Comparison of ENCODE assay signal across 10 mouse cellular contexts in the genomic region with DNA sequence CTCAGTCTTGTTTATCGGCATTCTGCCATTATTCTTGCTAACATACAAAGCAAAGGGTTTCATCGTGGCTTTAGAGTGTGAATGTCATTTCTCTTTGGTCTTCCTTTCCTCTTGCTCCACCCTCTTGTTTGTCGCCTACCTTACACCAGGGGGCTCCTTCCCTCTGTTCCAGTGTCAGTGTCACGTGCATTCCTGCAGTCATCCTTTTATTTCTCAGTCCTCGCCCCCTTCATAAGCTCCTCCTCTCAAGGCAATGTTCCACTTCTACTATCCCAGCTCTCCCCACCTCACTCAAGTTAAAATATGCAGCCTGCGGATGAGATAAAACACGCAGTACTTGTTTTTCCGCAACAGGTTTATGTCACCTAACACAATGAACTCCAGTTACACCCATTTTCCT.
DNase-seq lines count a peak whose midpoint lies in the region; ATAC-seq and TF ChIP-seq lines count a peak whose summit lies in the region.
"Had no signal": no experiment of that assay in that cellular context is flagged by ENCODE, and none has a peak within 500 bp of the region (broad histone marks: within the 10 kb centered on the region; RNA-seq: fewer than 3 reads in every experiment).

No protein-coding gene starts in this region.

- no peaks in the 10 kb centered on the region for H3K36me3 ChIP-seq in heart, postnatal 0 days (replicated peaks; ENCODE audit: control insufficient read depth, insufficient read depth, low read length)
- no peaks in the 10 kb centered on the region for H3K36me3 ChIP-seq in liver, postnatal 0 days (replicated peaks; ENCODE audit: insufficient read depth, low read length)
- H3K36me3 ChIP-seq in liver, embryonic 11.5 days (ENCODE audit: control insufficient read depth, insufficient read depth, low read length), result no peaks in the 10 kb centered on the region
- no peaks in the 10 kb centered on the region for H3K36me3 ChIP-seq in midbrain, embryonic 13.5 days
- H3K36me3 ChIP-seq: lung, embryonic 15.5 days; neural tube, embryonic 15.5 days had no signal

- no peak overlapping the region for H3K27ac ChIP-seq in heart, postnatal 0 days (ENCODE audit: low read depth)
- H3K27ac ChIP-seq in liver, postnatal 0 days (ENCODE audit: low read depth), result no peak overlapping the region
- no peak overlapping the region for H3K27ac ChIP-seq in liver, embryonic 11.5 days (ENCODE audit: low read depth, low read length)
- no peak overlapping the region for H3K27ac ChIP-seq in midbrain, embryonic 13.5 days
- H3K27ac ChIP-seq: lung, embryonic 15.5 days; neural tube, embryonic 15.5 days had no signal

- H3K4me2 ChIP-seq in heart, postnatal 0 days (ENCODE audit: low read depth, low read length), result no peak overlapping the region
- no peak overlapping the region for H3K4me2 ChIP-seq in liver, postnatal 0 days (ENCODE audit: low read depth, low read length)
- H3K4me2 ChIP-seq in liver, embryonic 11.5 days, result no peak overlapping the region
- H3K4me2 ChIP-seq in midbrain, embryonic 13.5 days (replicated peaks), result peak overlapping the region; percentile 31
- H3K4me2 ChIP-seq: lung, embryonic 15.5 days; neural tube, embryonic 15.5 days had no signal

- TF ChIP-seq CTCF in heart, postnatal 0 days (IDR thresholded peaks at IDR 0.05; ENCODE audit: low read depth), result peak; percentile 45
- 0 out of 2 replicates have a peak, but pooled peaks have one; percentile 19 for TF ChIP-seq CTCF in liver, postnatal 0 days (IDR thresholded peaks at IDR 0.05; ENCODE audit: low read depth)
- no peak for TF ChIP-seq CTCF in lung, adult 2 months (IDR thresholded peaks at IDR 0.05; ENCODE audit: insufficient read depth, low read length)

- no peak; the same call in 1 of the 2 replicates for ATAC-seq in heart, postnatal 0 days (ENCODE audit: insufficient read depth, low read depth)
- ATAC-seq in liver, postnatal 0 days, result no peak
- ATAC-seq in liver, embryonic 11.5 days (replicated peaks; ENCODE audit: low FRiP score), result no peak
- peak; percentile 48; the same call in 1 of the 2 replicates for ATAC-seq in midbrain, embryonic 13.5 days

- no peak for TF ChIP-seq POLR2A in lung, adult 2 months (IDR thresholded peaks at IDR 0.05; ENCODE audit: borderline replicate concordance, extremely low read depth, low read depth, low read length)

- 34% methylated on average over 8 of the region's 8 CpGs for WGBS in heart, postnatal 0 days
- WGBS in liver, postnatal 0 days (ENCODE audit: insufficient replicate concordance), result 37% methylated on average over 8 of the region's 8 CpGs
- WGBS in liver, embryonic 11.5 days, result 43% methylated on average over 8 of the region's 8 CpGs
- 22% methylated on average over 8 of the region's 8 CpGs for WGBS in midbrain, embryonic 13.5 days
- WGBS in lung, adult 2 months, result 40% methylated on average over 8 of the region's 8 CpGs

- DNase-seq in heart, postnatal 0 days (ENCODE audit: low spot score), result peak; percentile 7
- DNase-seq in heart, adult 18-20 months, result no peak
- DNase-seq in liver, postnatal 0 days, result no peak
- no peak for DNase-seq in liver, embryonic 11.5 days (ENCODE audit: low spot score)
- DNase-seq in embryo, embryonic 11 days, result peak; percentile 23
- DNase-seq in lung, adult 2 months, result no peak
- DNase-seq in layer of hippocampus, postnatal 14 days (ENCODE audit: low spot score in 2 of 2), result no peak

- H3K9ac ChIP-seq in heart, postnatal 0 days (replicated peaks; ENCODE audit: low read depth, low read length), result no peak overlapping the region
- H3K9ac ChIP-seq in liver, postnatal 0 days (replicated peaks), result no peak overlapping the region
- no peak overlapping the region for H3K9ac ChIP-seq in liver, embryonic 11.5 days (ENCODE audit: low read depth, low read length)
- H3K9ac ChIP-seq in midbrain, embryonic 13.5 days (replicated peaks), result no peak overlapping the region
- H3K9ac ChIP-seq: lung, embryonic 15.5 days; neural tube, embryonic 15.5 days had no signal

- H3K27me3 ChIP-seq in heart, postnatal 0 days (ENCODE audit: control insufficient read depth, insufficient read depth, low read length), result no peaks in the 10 kb centered on the region
- no peaks in the 10 kb centered on the region for H3K27me3 ChIP-seq in liver, postnatal 0 days (ENCODE audit: insufficient read depth, low read length)
- H3K27me3 ChIP-seq in liver, embryonic 11.5 days (replicated peaks; ENCODE audit: control insufficient read depth, insufficient read depth, low read length), result no peaks in the 10 kb centered on the region
- peaks cover 37% of the 10 kb centered on the region for H3K27me3 ChIP-seq in midbrain, embryonic 13.5 days
- H3K27me3 ChIP-seq: lung, embryonic 15.5 days; neural tube, embryonic 15.5 days had no signal

- TF ChIP-seq EP300 in heart, postnatal 0 days (IDR thresholded peaks at IDR 0.05; ENCODE audit: low read depth), result no peak
- TF ChIP-seq EP300 in liver, postnatal 0 days (IDR thresholded peaks at IDR 0.05; ENCODE audit: low read depth), result no peak

- no peaks in the 10 kb centered on the region for H3K4me1 ChIP-seq in heart, postnatal 0 days (ENCODE audit: control insufficient read depth, insufficient read depth)
- no peaks in the 10 kb centered on the region for H3K4me1 ChIP-seq in liver, postnatal 0 days (ENCODE audit: insufficient read depth)
- H3K4me1 ChIP-seq in liver, embryonic 11.5 days (replicated peaks; ENCODE audit: control insufficient read depth, insufficient read depth, low read length), result no peaks in the 10 kb centered on the region
- peaks cover 4% of the 10 kb centered on the region; the same call in 1 of the 2 replicates for H3K4me1 ChIP-seq in midbrain, embryonic 13.5 days (replicated peaks)
- H3K4me1 ChIP-seq in lung, adult 2 months (ENCODE audit: control insufficient read depth, insufficient read depth, low read length), result no peaks in the 10 kb centered on the region
- H3K4me1 ChIP-seq: lung, embryonic 15.5 days; neural tube, embryonic 15.5 days had no signal

- H3K9me3 ChIP-seq in heart, postnatal 0 days (replicated peaks; ENCODE audit: control insufficient read depth, low read length), result no peaks in the 10 kb centered on the region
- H3K9me3 ChIP-seq in liver, postnatal 0 days (ENCODE audit: low read length), result no peaks in the 10 kb centered on the region
- no peaks in the 10 kb centered on the region for H3K9me3 ChIP-seq in liver, embryonic 11.5 days (ENCODE audit: control insufficient read depth, low read length)
- H3K9me3 ChIP-seq in midbrain, embryonic 13.5 days, result no peaks in the 10 kb centered on the region
- H3K9me3 ChIP-seq: lung, embryonic 15.5 days; neural tube, embryonic 15.5 days had no signal

- no peak overlapping the region for H3K4me3 ChIP-seq in heart, postnatal 0 days (ENCODE audit: low read depth, low read length)
- H3K4me3 ChIP-seq in liver, postnatal 0 days (ENCODE audit: low read depth, low read length), result no peak overlapping the region
- no peak overlapping the region for H3K4me3 ChIP-seq in liver, embryonic 11.5 days (ENCODE audit: low read depth, low read length)
- no peak overlapping the region for H3K4me3 ChIP-seq in midbrain, embryonic 13.5 days (replicated peaks)
- no peak overlapping the region for H3K4me3 ChIP-seq in lung, adult 2 months (replicated peaks; ENCODE audit: extremely low read depth, low read depth, low read length)
- H3K4me3 ChIP-seq: lung, embryonic 15.5 days; neural tube, embryonic 15.5 days had no signal

Comparison
In these comparisons a context has a peak if more than half of its experiments do, and no peak if none do; other contexts are left out.
1. DNase-seq: peak in heart, postnatal 0 days (single experiment) and embryo, embryonic 11 days (single experiment); none in heart, adult 18-20 months (0 of 2), liver, postnatal 0 days (single experiment), liver, embryonic 11.5 days (single experiment), lung, adult 2 months (single experiment) and layer of hippocampus, postnatal 14 days (0 of 2).